Mouse (Mus musculus): ENCODE results near the gene Ypel4.

Ypel4 gene

DNA sequence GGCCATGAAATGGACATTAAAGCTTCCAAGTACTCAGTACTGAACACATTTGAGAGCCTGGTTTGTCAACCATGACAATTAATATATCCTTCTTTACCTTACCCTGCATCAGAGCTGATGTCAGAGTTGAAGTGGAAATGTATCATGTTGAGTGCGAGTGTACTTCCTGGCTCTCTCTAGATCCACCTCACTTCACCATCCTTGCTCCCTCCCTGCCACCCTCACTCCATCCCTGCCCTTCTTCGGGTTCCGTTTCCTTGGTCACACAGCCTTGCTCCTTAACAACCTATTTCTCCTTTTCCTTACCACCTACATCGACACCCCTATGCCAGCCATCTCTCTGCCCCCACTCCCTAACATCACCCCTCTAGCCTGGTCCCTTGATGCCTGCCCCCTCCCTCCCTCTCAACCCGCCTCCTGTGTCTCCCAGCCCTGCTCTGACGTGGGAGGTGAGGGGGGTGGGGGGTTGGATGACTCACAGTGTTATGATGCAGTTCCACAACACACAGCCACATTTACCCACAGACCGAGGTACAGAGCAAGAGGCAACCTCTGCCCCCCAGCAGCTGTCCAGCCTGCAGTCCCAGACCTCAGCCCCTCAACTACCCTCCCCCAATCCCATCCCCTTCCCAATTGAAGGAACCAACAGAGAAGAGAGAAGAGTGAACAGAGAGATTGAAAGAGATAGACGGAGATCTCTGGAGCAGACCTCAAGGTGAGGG lies at the start of gene Ypel4:
Gene Ypel4, plus strand, starts transcription at position 480 of the 722 bp plus-strand sequence.
- peak; percentile 54 for DNase-seq (ENCODE audit: extremely low spot score, low spot score)

DNA sequence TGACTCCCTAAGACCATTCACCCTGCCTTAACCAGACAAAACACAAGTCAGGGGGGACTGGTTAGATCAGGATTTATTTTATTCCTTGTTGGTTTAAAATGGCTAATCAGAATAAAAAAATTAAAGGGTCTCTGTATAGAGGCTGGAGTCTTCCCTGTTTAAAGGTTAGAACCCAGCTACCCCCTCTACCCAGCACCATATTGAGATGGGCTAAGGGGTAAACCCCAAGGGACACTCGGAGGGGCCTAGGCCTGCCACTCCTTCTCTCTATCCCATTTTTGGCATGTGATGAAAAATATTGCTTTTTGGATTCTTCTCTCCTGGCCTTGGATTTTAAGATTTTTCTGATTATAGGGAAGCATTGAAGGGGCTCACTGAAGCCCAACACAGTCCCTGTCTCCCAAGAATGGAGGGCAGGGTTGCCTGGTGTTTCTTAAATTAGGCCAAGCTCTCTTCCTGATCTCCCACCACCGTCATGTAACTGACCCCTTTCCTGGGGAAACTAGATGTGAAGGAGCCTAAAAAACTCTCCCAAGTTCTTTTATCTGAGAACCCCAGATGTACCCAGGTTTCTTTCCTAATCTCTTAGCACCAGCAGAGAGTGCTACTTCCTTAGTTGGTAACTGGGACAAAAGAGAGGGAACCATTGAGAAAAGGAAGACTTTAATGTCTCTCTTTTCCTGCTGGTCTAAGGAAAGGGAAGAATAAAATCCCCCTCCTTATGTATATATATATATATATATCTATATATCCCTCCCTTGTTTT lies 45.6 kb upstream of the Ypel4 start:
- DNase-seq (ENCODE audit: extremely low spot score, low spot score) = no peak

DNA sequence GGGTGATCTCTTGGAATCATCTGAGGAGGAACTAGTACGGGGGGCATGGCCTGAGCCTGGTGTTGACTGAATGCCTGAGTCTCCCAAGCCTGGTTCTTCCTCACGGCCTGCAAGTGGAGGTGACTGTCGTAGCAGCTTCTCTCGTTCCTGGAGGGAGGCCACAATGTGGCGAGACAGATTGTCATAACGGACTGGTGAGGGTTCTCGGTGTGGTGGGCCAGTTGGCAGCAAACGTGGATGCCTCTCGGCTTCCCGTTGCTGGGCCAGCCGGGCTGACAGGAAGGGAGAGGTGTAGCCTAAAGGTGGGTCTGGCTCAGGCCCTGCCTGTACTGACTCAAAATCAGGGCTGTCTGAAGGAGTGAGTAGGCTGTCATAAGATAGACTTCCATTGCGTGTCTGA lies 43.8 kb upstream of the Ypel4 start:
- no peak for DNase-seq (ENCODE audit: extremely low spot score, low spot score)

DNA sequence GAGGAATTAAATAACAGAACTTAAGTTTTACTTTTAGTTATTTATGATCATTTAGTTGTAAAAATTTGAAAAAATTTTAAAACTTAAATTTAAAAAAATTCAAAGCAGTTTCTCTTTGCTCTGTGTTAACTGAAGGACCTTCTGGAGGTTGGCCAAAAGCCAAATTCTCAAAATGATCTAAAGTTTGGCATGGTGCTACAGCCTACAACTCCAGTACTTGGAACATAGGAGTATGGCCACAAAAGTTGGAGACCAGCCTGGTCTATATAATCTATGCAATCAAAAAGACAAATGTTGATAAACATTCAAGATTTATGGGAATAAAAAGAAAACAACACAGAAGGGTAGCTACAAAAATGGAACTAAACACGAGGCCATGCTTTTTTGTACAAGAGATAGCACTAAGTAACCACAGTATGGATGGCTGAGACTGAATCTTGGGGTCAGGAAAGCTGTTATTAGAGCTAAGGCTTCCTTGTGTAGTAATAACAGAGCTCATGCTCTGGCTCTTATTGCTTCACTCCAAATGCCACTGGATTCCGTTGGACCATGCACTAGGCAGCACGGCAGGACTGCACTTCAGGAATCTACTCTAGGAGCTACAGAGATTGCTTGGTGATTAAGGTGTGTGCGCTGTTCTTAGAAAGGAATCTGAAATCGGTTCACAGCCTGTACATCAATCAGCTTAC lies 38.7 kb upstream of the Ypel4 start:
- DNase-seq (ENCODE audit: extremely low spot score, low spot score) = no peak

DNA sequence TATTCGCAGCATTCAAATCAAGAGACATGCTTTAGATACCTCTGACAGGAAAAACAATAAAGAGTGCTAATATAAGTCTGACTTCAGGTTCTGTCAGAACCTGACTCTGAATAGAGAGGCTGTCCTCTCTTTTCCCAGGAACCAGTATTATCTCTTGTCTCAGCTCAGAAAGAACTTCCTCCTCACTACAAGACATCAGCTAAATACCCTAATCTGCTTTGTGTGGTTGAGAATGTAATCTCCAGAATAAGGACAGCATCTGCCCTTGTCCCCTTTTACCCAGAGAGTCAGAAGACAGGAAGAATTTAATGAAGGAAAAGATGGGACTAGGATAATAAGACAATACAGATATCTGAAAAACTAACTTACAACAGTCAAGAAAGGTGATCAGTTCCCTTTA lies 30.4 kb upstream of the Ypel4 start:
- no peak for DNase-seq (ENCODE audit: extremely low spot score, low spot score)

DNA sequence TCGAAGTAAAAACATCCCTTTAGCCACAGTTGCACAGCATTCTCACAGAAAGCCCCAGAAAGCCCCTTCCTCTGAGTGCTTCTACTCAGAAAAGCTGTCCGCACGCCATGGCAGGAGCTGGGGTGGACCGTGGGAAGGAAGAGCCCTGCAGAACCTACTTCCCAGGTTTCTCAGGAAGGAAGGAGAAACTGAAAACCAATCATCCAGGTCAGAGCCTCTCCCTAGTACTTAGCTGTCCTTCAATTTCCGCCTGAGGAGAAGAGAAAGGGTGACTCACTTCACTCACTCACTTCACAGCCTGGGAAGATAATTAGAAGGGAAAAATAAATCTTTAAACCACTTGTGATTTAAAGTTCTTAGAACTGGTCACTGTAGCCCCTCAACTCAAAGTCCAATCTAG lies 29.5 kb upstream of the Ypel4 start:
- no peak for DNase-seq (ENCODE audit: extremely low spot score, low spot score)

DNA sequence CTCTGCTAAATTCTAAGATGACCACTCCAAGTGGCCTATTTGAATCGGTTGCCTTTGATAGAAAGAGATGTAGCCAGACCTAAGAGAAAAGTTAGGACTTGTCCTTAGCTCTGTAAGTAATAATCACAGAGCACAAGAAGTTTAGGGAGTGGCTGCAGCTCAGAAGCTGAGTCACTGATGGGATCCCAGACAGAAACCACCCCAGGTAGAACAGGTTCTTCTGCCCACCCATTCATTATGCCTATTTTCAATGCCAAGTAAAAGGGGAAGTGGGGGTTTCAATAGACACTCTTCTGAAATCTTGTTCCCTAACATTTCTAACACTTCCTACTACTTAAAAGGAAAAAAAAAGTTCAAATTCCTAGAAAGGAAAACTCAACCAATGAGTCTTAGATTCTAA lies 28.6 kb upstream of the Ypel4 start:
- no peak for DNase-seq (ENCODE audit: extremely low spot score, low spot score)

DNA sequence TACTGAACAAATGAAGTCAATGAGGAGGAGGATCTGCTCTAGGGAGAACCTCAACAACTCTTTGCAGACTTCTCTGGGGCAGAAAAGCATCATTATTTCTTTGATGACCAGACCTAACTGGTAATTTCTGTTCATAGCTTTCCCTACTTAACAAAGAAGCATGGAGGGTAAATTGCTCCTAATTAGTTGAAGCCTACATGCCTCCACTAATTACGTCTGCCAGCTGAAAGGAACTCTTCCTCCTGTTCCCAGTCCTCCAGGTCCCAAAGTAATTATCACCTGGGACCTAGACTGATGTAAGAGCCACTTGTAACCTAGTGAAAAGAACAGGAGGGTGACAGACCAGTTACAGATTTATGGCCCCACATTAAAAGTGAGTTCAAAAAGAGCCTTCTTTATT lies 26.3 kb upstream of the Ypel4 start:
- no peak for DNase-seq (ENCODE audit: extremely low spot score, low spot score)

DNA sequence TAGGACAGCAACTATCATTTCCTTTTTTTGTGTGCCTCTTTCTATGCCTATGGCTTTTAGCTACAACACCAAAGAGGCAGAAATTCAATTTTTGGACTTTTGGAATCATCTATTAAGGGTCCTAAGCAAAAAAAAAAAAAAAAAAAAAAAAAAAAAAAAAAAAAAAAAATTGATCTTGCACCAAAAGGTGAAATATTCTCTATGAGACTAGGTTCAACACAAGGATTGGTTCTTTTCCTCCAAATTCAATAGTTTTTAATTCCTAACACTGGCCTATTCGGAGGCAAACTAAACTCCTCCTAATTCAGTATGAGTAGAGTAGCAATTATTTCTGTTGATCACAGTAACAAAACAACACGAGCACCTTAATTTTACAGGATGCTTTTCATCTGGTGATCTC lies 22.0 kb upstream of the Ypel4 start:
- no peak for DNase-seq (ENCODE audit: extremely low spot score, low spot score)

DNA sequence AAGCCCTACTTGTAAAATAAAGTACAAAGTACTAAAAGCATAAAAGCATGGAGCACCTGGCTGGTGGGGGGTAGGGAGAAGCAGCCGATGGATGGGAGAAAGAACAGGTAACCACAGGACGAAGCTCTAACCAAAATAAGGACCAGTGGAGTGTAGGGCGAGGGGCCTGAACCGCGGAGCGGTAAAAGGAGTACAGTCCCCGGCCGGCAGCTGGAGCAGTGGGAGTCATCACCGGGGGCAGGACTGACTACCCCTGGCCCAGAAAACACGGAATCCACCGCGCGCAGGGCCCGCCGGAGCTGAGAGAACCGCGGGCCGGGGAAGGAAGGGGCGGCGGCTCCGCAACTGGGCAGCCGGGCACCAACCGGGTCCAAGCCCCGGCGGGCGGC lies 19.4 kb upstream of the Ypel4 start:
- no peak for DNase-seq (ENCODE audit: extremely low spot score, low spot score)

DNA sequence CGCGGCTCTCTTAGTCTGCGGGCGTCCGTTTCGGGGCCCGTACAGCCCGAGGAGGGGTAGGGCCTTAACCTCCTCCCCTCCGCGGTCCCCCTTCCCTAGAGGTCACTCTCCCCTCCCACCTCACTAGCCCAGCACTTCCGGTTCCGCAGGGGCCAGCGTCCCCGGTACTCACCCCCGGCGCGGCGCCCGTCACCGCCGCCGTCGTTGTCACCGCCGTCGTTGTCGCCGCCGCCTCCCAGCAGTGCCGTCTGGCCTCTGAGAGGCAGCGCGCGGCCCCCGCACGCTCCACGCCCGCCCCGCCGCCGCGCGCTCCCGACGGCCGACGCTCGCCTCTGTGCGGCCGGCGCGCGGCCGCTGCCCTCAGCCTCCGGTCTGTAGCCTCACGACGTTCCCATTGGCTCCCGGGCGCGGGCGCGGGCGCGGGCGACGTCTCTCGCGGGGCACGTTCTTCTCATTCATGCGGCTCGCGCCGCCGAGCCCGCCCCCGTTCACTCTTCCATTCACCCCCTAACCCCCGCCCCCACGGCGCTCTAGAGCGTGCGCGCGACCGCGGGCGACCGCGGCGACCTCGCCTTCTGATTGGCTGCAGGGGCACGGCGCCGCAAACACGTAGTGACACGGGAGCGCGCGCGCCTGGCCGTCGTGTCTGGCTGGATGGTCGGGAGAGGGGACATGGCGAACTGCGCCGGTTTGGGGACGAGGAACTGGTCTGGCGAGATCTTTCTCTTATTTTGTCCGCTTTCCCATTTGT lies 18.9 kb upstream of the Ypel4 start, which contains the start of gene Zdhhc5:
Gene Zdhhc5, minus strand, starts transcription at position 370 of the 751 bp plus-strand sequence.
- peak; percentile 100 for DNase-seq (ENCODE audit: extremely low spot score, low spot score)

DNA sequence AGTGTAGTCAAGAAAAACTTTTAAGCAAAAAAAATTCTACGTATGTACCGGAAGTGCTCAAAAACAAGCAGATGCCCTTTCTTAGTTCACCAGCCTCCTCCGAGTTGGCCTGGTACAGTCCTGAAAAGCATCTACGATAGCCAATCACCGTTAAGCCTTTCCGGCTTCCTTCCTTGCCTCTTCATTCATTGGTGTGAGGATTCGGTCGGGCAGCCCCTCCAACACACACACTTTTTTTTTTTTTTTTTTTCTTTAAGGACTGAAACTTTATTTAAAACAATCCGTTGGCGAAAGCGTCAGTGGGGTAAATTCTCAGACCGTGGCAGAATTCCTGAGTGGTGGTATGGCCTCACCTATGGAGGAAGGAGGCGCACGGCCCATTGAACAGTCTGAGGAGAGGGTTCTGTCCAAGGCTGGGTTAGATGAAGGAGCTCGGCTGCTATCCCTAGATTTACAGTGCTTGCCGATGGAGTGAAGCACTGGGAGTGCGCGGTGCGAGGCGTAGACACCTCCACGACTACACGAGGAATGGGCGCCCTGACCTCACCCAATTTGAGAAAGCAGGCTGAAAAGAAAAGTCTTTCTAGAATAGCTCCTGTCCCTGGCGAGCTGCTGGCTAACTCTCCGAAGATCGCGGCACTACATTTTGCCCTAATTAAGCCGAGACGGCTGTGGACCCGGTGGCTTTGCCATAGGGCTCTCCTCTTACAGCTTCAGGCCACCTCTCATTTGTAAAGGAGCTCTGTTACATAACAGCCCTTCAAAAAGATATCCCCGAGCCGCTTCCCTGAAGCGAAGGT lies 18.1 kb upstream of the Ypel4 start:
- peak; percentile 73 for DNase-seq (ENCODE audit: extremely low spot score, low spot score)

DNA sequence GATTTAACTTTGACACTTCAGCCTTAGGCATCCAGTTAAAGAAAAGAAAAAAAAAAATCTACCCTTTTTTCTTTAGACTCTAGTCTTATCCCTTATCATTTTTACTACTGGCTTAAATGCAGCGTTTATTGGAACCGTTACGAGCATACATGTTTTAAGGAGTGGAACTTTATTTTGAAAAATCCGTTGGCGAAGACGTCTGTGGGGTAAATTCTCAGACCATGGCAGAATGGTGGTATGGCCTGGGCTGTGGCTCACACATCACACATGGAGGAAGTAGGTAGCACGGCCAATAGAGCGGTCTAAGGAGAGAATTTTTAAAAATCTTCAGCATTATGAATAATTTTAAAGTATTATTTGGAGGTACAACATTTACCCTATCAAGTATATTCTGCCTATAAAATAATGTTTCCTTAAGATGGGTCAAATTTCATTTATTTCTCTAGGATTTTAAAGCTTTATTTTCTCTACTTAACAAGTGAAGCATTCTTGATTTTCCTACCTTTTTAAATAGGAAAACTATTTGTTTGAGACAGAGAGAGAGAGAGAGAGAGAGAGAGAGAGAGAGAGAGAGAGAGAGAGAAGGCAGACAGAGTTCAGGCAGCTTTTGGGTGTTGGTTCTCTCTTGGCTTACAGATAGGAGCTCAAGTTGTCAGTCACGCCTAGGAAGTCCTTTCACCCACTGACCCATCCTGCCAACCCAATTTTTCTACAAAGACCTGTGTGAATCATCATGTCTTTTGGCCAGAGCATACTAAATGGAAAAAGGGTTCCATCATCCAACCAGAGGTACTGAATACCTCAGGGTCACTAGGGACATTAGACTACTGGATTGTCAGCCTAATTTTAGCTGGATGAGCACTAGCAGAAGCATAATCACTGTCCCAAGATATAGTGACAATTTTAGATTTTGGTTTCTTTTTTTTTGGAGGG lies 17.2 kb upstream of the Ypel4 start:
- no peak for DNase-seq (ENCODE audit: extremely low spot score, low spot score)

DNA sequence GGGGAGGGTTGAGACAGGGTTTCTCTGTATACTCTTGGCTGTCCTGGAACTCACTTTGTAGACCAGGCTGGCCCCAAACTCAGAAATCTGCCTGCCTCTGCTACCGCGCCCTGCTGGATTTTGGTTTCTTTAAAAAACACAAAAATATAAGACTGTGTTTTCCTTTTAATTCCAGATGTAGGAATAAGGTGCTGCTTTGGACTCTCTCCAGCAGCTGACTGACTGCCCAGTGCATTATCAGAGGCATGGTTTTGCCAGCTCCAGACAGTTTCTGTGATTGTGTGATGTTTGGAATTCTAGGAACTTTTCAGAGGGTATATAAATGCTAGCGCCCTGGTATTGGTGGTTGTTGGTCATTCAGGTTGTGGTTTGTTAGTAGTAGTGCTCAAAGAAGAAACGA lies 16.5 kb upstream of the Ypel4 start:
- DNase-seq (ENCODE audit: extremely low spot score, low spot score) = no peak

DNA sequence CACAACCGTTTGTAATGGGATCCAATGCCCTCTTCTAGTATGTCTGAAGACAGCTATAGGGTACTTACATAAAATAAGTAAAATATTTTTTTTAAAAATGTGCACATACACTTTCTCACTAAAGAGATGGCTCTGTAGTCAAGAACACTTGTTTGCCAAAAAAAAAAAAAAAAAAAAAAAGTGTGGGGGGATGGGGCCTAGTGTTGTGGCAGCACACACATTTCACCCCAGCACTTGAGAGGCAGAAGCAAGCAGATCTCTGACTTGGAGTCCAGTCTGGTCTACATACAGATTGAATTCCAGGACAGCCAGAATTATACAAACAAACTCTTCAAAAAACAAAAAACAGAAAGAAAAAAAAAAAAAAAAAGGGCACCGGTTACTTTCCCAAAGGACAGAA lies 13.1 kb upstream of the Ypel4 start:
- DNase-seq (ENCODE audit: extremely low spot score, low spot score) = no peak

DNA sequence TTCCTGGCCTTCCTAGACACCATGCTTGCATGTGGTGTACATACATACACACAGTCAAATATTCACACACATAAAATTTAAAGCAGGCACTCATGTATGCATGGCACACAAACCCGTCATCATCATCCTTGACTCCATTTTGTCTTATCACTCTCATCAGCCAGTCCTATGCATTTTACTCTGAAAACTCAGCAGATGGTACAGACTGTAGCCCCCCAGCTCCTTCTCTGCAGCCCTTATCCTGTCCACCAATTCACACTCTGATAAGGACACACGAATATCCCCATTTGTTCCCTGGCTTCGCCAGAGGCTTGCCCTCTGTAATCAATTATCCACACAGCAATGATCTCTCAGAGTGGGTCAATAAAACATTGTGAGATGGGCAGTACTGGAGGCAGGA lies 12.7 kb upstream of the Ypel4 start:
- DNase-seq (ENCODE audit: extremely low spot score, low spot score) = no peak

DNA sequence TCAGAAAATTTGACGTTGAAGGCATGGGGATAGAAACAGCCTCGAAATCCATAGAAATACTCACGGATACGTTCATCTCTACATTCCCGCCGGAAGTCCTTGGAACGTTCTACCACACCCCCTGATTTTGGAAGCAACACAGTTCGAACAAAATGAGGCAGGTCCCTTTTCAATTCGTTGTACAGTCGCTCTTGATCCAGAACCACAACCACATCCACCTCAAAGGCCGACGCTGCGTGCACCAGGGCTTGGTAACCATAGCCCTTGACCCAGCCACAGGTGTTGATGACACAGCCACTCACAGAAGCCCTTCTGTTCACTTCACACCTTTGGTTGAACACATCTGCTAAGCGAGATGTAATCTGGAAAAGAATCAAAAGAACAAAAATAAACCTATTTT lies 10.0 kb upstream of the Ypel4 start:
- no peak for DNase-seq (ENCODE audit: extremely low spot score, low spot score)

DNA sequence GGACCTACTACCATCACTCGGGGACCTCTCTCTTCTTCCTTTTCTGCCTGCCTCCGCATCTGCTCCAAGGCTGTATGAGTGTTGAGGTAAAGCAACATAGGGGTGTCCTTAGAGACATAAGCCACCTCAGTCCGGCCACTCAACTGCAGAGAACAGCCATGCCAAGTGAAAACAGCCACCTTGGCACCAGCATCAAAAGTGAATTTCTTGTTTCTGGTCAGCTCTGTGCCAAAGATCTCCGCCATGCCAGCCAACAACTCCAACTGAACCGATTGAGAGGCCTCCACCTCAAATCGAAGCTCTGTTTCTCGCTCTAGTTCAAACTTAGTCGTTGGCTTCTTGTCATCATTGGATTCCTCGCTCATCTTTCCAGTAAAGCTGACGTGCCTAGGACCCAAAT lies 8.1 kb upstream of the Ypel4 start:
- no peak for DNase-seq (ENCODE audit: extremely low spot score, low spot score)

DNA sequence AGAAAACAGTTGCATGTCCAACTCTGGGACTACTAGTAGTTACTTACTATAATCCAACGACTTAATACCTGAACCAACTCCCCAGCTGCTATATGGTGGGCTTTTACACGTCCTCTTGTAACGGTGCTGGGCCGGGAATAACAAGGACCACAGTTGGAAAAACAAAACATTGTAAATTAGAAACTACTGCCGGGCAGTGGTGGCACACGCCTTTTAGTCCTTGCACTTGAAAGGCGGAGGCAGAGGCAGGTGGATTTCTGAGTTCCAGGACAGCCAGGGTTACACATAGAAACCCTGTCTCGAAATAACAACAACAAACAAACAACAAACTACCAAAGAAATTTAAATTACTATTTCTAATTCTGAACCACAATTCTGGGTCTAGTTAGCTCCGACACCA lies 7.1 kb upstream of the Ypel4 start:
- no peak for DNase-seq (ENCODE audit: extremely low spot score, low spot score)

Measured in neural tube, embryonic 10.5 days (tissue).